Mouse (Mus musculus) CD4-positive helper T cell, adult 2 months (primary cell): Measurements from ENCODE around the gene Galp.
"Not testable (repeated sequence)": the region's sequence is repeated elsewhere in the genome, so short reads cannot be mapped to it uniquely, and the experiment has no call there.

Experiments used
- DNase-seq: peaks from one replicate; pipeline ENCODE4 v3.0.0-alpha.2; 2012; ENCODE audit warnings: low read depth, missing footprints, low spot score

The Galp gene

GRCm38 (mm10) chr7:6174365-6174987 is 22.4 kb upstream of the Galp start:
- DNase-seq = peak; percentile 25

- DNase-seq = no peak
These were observed 17.9 kb upstream of the Galp start for GRCm38 (mm10) chr7:6179013-6179412.

- DNase-seq = no peak
These were observed 14.0 kb upstream of the Galp start for GRCm38 (mm10) chr7:6182882-6183281.

GRCm38 (mm10) chr7:6183802-6184201 is 13.1 kb upstream of the Galp start:
- DNase-seq = no peak

GRCm38 (mm10) chr7:6184521-6184920 is 12.4 kb upstream of the Galp start:
- DNase-seq = no peak

- no peak for DNase-seq
These were observed 11.5 kb upstream of the Galp start for GRCm38 (mm10) chr7:6185391-6185790.

- DNase-seq = no peak
These were observed 10.7 kb upstream of the Galp start for GRCm38 (mm10) chr7:6186176-6186575.

- no peak for DNase-seq
These were observed 10.1 kb upstream of the Galp start for GRCm38 (mm10) chr7:6186756-6187155.

- no peak for DNase-seq
These were observed 7.3 kb upstream of the Galp start for GRCm38 (mm10) chr7:6189542-6189941.

- DNase-seq = peak; percentile 73
These were observed 5.5 kb upstream of the Galp start for GRCm38 (mm10) chr7:6191376-6191775.

- DNase-seq = peak; percentile 47
These were observed 2.8 kb upstream of the Galp start for GRCm38 (mm10) chr7:6194129-6194528.

- no peak for DNase-seq
These were observed 1.1 kb upstream of the Galp start for GRCm38 (mm10) chr7:6195777-6196176.

GRCm38 (mm10) chr7:6204200-6204599 is 7.3 kb downstream of the Galp start:
- DNase-seq = no peak

GRCm38 (mm10) chr7:6213144-6213543 is 16.3 kb downstream of the Galp start:
- DNase-seq = no peak

GRCm38 (mm10) chr7:6214691-6215090 is 17.8 kb downstream of the Galp start:
- DNase-seq = not testable (repeated sequence)

GRCm38 (mm10) chr7:6220147-6220546 is 23.3 kb downstream of the Galp start:
- DNase-seq = no peak

GRCm38 (mm10) chr7:6221978-6222377 is 25.1 kb downstream of the Galp start, which contains the start of gene Zscan5b:
TSS of gene Zscan5b (plus strand) at chr7:6222278.
- DNase-seq = no peak

GRCm38 (mm10) chr7:6228491-6228890 is 31.6 kb downstream of the Galp start:
- not testable (repeated sequence) for DNase-seq

GRCm38 (mm10) chr7:6239787-6240186 is 42.9 kb downstream of the Galp start:
- no peak for DNase-seq

GRCm38 (mm10) chr7:6240841-6241425 is 44.0 kb downstream of the Galp start:
- DNase-seq = peak; percentile 56

- no peak for DNase-seq
These were observed 47.7 kb downstream of the Galp start for GRCm38 (mm10) chr7:6244361-6245292.

GRCm38 (mm10) chr7:6252410-6252809 is 55.5 kb downstream of the Galp start, which contains the start of gene Epp13:
TSS of gene Epp13 (plus strand) at chr7:6252710.
- no peak for DNase-seq
